Mouse (Mus musculus) bone marrow macrophage, adult 2 months (primary cell): ENCODE measurements around the gene Tcl1b2.
"Not testable (repeated sequence)": the region's sequence is repeated elsewhere in the genome, so short reads cannot be mapped to it uniquely, and the experiment has no call there.

ENCODE experiments used
- CTCF ChIP-seq: IDR thresholded peaks from 2 replicates; pipeline ENCODE4 v1.5.1; 2012; ENCODE audit warnings: low read depth, mild to moderate bottlenecking, low read length, moderate library complexity
- POLR2A ChIP-seq: IDR thresholded peaks from 2 replicates; pipeline ENCODE4 v1.6.1; 2012; ENCODE audit warnings: mild to moderate bottlenecking, low read depth, low read length, borderline replicate concordance

GRCm38 (mm10) chr12:105201657-105202056, 55.8 kb downstream of the Tcl1b2 start, which contains the start of gene Tcl1b4:
- not testable (repeated sequence) for TF ChIP-seq CTCF, POLR2A
